Mouse (Mus musculus) liver (tissue): ENCODE data around the gene Olfr926.
"Not testable (repeated sequence)": the region's sequence is repeated elsewhere in the genome, so short reads cannot be mapped to it uniquely, and the experiment has no call there.

Experiments used
- DNase-seq: peaks from one replicate; pipeline ENCODE4 v3.0.0-alpha.2; 2020; ENCODE audit warnings: mixed read lengths

Gene Olfr926

GRCm38 (mm10) chr9:38876826-38877225, at the start of gene Olfr926:
Olfr926 (plus strand) TSS chr9:38877126.
- DNase-seq: no peak

DNA sequence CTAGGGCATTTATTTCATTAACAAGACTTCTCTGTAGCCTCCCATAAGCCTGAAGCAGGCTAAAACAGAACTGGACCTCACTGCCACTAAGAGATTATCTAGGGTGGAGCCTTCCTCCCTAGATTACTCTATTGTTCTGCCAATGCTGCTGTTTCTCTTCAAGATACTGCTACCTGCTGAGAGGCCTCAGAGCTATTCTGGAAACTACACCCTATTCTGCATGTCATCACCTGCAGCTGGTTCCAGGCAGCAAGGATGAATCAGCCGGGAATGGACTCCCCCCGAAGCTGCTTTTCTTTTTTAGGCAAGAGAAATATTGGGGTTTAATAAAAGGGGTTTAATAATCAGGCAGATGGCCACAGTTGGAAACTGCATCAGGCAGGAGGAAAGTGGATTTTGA, 43.9 kb upstream of the Olfr926 start:
- no peak for DNase-seq

GRCm38 (mm10) chr9:38844149-38844548, 32.8 kb upstream of the Olfr926 start, which contains the start of gene Olfr924:
Olfr924 (plus strand) TSS chr9:38844449.
- no peak for DNase-seq

DNA sequence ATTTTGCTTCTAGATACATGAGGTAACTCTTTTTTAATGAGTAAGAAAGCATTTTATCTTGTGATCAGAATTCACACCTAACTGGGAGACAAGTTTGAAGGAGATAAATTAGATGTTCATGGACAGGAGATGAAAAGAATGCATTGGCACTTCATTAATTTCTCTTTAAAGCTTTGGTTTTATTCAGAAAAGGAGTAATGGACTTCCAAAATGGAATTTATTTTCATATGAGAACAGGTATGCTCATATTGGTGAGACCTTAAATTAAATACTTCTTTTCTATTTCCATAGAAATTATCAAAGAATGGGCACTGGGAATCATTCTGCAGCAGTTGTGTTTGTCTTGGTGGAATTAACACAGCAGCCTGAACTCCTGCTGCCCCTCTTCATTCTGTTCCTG, 22.2 kb upstream of the Olfr926 start, which contains the start of gene Olfr26:
Gene Olfr26, plus strand, starts transcription at position 301 of the 400 bp plus-strand sequence.
- no peak for DNase-seq

DNA sequence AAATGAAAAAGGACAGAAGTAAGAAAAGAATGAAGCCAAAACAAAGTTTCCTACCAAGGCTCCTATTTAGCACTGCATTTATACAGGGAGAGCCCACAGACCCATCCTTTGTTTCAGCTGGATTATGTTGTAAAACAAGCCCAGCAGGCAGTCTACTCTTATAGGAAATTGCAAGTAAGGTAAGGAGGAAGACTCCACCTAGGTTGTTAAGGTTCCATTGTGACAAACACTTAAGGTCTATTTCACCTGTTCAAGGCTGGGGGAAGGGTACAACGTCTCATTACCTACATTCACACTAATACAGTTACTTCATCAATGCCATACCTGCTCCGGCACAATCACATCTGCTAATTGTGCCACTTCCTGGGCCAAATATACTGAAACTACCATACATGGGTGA, 2.0 kb upstream of the Olfr926 start:
- not testable (repeated sequence) for DNase-seq
